Mouse (Mus musculus) natural killer cell, adult 2 months (primary cell): Measurements from ENCODE around the gene Tfap2b.

Experiments used
- DNase-seq, 2 experiments: peaks; one replicate each; pipeline ENCODE4 v3.0.0; 2022; ENCODE audit warnings: low spot score in 2 of 2

Tfap2b gene

DNA sequence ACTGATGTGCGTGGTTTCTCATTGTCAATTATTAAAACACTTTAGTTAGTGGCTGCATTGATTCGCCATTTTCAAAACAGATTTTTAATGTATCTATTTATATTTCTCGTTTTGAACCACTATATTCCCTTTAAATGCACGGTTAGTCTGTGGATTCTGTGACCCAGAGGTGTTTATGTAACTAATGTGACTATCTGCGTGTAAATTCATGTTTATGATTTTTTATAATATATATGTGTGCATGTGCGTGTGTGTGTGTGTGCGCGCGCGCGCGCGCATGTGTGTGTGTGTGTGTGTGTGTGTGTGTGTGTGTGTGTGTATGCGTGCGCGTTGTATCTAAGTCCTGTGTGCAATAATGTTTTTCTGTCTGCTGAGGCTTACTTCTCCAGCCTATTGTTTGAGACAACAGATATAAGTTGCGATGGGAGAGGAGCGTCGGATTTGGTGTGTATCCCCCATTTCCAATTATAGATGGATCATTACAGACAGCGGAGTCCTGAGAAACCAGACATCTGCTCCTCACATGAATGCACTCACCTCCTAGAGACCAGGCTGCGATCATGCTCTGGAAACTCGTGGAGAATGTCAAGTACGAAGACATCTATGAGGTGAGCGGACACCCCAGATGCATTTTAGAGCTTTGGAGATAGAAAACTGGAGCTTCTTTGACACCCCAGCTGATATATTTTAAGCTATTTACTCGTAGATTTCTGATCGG is at the start of gene Tfap2b:
Tfap2b (plus strand) TSS at position 274 of the 718 bp plus-strand sequence.
- no peak for DNase-seq

DNA sequence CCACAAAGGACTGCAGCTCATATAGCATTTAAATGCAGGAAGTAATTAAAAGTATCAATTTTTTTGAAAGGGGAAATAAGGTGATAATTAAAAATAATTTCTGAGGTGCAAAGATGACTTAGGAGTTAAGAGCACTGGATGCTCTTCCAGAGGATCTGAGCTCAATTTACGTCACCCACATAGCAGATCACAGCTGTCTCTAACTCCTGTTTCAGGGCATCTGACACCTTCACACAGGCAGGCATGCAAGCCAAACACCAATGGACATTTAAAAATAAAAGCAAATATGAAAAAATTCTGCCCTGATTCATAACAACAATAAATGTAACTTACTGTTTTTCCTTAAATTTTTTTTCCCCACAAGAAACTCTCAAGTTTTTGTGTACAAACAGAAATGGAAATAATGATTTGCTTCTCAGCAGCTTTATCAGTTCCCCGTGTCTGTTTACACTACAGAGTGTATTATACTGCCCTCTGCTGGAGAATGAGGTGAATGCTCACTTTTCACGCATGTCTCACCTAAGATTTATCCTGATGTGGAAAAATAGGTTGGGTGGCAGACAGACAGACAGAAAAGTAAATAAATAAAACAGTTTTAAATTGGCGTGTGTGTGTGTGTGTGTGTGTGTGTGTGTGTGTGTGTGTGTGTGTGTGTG is 29.8 kb upstream of the Tfap2b start:
- DNase-seq = no peak

DNA sequence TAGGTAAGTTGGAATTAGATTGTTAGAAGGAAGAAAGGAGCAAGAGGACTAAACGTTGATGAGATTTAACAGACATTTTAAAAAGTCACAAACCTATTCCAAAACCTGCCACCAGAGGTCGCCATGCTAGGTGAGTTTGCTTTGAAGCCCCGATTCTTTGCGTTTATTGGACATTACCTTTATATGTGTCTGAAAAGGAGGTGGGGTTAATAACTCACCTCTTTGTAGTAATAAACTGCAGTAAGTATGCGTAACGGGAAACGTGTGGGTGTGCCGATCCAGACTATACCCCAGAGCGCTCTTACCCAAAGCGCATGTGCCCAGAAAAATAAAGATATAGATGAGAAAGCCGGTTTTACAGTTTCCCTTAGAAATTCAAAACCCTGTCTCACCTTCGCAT is 3.1 kb upstream of the Tfap2b start:
- DNase-seq = no peak

DNA sequence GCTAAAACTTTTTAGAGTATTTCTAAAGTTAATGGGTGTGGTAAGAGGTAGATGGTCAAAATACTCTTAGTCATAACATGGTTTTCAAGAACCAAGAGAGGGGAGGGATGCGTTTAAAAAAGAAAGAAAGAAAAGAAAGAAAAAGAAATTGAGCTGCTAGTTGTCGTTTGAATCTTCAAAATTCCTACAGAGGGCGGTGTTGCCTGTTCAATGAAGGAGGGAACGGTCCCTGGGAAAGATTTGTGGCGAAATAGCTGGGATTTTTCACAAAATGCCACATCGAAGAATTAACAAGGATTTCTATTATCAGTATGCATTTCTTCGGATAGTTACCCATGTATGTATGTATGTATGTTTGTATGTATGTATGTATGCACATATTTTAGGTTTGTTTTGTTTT is 2.5 kb upstream of the Tfap2b start:
- no peak for DNase-seq

DNA sequence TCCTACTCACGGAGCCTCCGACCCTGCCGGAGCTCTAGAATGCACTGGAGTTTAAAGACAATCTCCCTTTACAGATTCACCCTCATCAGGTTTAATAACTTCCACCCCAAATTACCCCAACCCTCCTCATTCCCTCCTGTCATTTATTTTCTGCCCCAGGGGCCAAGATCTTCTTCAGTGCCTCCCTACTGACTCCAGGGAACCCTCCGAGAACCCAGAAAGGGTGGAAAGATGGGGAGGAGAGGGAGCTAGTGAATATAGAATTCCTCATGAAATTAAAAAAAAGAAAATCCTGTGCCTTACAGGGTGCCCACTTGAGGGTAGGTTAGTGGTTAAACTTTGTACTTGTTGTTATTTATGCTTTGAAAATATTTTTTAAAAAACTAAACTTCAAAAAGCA is 1.1 kb upstream of the Tfap2b start:
- DNase-seq = no peak

DNA sequence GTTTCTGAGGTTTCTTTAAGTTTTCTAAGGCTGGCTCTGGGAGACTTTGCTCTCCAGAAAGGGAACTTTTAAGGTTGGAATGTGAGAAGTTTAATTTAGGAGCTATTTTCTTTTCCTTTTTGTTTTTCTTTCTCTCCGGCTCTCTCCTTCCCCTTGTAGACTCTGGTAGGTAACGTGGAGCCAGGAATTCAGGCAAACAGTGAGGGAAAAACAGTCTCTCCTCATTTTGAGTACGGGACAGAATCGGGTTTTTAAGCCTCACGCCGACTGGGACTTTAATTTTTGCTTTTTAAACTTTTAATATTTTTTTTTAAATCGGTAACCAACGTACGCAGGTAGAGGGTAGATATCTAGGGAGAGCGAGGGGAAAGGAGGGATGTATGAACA is 638 bp downstream of the Tfap2b start:
- DNase-seq = no peak

DNA sequence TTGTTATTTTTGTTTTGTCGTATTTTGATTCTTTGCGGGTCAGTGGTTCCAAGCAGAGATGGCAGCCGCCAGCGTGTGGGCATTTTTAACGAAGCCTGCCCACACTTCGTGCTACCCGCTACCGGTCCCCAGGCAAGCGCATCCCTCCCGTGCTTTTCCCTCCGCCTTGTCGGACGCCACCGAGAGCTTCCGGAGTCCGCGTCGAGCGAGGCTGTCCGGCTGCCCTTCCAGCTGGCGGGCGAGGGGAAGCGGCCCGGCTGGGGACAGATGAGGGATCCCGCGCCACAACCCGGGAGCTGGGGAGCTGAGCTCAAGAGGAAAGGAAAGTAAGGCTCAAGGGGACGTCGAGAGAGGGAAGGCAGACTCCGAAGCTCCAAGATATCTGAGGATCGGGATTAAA is 1.1 kb downstream of the Tfap2b start:
- no peak for DNase-seq

DNA sequence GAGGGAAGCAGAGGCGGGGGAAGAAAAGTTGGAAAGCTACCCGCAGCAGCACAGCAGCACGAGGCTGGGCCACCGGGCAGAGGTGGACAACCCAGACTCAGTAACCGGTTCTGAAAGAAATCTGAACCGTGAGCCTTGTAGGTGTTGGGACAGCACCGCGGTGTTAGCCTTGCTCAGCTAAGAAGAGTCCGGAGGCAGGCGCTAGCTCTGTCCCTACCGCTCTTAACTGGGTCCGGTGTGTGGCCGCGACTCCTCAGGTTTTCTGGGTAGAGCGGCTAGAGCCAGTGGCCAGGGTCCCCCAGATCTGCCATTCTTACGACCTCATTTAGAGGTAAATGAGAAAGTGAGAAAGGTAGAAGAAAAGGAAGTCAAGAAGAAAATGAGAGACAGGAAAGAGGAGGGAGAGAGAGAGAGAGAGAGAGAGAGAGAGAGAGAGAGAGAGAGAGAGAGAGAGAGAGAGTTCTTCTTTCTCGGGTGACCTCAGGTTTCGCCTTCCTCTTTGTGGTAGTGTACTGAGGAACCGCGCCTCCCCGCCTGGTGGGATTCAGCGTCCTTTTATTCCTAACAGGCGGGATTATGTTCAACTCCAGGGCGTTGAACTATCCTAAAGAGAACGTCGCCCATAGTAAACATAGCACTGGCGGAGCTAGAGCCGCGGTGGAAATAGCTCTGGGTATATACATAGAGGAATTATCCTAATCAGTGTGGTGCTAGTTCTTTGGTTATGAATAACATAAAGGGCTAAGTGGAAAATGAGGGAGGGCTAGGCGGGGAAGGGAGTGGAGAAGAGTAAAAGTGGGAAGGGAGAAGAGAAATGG is 1.7 kb downstream of the Tfap2b start:
- no peak for DNase-seq

DNA sequence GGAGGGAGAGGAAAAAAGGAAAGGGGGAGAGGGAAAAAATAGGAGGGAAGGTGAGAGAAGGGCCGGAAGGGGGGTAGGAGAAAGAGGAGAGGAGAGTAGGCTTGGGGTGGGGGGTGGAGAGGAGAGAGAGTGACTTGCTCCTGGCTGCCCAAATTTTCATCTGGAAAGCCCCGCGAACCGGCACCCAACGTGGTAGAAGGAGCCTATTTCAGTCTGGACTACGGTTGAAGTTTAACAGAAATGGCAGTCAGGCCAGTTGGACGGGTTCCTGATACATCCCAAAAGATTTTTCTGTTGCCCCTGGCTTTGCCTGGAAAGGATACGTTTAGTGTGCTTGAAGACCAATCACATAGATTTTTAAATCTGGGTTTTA is 2.3 kb downstream of the Tfap2b start:
- no peak for DNase-seq

DNA sequence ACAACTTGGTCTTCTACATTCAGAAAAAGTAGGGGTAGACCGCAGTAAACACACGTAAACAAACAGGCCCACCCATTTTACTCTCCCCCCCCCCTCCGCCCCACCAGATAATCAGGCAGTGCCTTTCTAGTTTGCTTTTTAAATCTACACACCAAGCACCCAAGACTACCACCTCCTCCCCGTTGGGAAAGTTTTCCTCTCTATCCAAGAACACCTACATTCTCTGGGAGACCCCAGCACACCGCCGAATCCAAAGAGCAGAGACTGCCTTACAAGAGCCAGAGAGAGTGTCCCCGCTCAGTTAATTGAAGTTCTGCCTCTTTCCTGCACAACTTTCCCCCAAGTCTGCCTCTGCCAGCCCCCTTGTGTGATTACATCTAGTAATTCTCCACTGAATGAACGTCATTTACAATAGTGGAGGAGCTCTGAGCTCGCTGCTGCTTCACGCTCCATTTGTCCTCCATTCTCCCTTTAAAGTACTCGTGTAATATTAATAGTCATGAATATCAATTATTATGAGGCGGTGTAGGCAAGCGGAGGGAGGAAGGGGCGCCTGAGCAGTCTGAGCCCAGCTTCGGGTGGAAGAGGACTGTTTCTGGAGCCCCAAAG is 2.9 kb downstream of the Tfap2b start:
- no peak for DNase-seq

DNA sequence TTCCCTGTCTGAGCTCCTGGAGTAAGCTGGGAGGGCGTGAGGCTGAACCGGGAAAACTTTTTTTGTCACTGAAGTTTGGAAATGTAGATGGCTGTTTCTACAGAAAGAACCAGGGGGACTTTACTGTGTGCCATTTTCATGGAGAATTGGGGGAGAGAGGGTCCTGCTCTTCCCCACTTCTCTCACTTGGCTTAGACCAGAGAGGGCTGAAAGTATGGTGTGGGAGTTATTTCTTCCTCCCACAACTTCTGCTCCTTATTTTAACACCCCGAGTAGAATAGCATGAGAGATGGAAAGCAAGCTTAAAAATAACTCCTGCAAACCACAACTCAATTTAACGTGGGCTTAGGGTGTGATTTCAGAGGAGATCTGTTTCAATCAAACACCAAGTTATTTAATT is 4.0 kb downstream of the Tfap2b start:
- no peak for DNase-seq

DNA sequence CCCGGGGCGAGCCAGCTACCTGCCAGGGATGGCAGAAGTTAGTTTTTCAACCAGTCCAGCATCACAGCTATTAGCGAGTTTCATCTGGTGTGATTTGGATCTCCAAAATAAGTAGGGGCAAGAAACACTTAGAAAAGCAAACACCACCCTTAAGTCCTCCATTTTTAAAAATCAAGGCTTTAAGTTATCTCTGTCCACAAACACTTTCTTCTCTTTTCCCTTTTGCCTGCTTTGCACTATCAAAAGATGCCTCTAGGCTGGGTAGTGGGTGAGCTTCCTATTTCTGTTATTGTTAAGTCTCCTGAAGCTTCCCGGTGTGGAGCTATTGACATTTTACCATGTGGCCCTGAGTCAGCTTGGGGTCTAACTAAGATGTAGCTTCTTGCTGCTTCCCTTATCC is 4.5 kb downstream of the Tfap2b start:
- DNase-seq = no peak

DNA sequence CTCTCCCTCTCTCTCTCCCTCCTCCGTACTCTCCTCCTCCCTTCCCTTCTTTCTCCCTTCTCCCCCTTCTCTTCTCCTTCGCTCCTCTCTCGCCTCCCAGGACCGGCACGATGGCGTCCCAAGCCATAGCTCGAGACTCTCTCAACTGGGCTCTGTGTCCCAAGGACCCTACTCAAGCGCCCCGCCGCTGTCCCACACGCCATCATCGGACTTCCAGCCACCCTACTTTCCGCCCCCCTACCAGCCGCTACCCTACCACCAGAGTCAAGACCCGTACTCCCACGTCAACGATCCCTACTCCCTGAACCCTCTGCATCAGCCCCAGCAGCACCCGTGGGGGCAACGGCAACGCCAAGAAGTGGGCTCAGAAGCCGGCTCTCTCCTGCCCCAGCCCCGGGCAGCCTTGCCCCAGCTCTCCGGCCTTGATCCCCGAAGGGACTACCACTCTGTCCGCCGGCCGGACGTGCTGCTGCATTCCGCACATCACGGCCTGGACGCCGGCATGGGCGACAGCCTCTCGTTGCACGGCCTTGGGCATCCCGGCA is 5.2 kb downstream of the Tfap2b start:
- DNase-seq = no peak

DNA sequence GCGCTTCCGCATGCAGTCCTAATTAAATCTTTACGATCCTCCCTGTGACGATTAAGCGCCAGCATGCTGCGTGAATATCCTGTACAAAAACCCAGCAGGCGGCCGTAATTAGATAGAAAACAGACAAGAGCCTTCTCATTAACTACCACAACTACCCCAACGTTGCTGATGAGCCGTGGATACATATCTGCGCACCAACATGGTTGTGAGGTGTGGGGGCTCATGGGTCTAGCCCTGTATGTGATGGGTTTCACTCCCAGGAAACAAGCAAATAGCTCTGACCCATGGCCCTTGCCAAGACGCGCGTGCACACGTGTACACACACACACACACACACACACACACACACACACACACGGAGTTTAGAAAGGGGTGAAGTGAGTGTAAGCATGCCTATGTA is 8.7 kb downstream of the Tfap2b start:
- DNase-seq = no peak

DNA sequence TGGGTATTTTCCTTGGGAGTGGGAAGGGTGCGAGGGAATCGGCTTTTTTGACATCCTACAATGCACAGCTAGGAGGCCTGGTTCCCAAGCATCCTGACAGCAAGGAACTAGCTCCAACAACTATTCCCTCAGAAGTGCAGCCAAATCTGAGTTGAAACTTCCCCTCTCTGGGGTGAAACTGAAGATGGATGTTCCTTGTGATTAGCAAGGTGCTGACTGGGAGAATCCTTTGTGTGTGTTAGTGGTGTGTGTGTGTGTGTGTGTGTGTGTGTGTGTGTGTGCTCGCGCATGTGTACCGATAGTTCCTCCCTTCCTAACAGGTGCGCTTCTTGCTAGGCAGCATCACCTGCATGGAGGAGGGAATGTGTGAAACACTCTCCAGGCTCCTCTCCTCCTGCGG is 9.5 kb downstream of the Tfap2b start:
- DNase-seq = no peak

DNA sequence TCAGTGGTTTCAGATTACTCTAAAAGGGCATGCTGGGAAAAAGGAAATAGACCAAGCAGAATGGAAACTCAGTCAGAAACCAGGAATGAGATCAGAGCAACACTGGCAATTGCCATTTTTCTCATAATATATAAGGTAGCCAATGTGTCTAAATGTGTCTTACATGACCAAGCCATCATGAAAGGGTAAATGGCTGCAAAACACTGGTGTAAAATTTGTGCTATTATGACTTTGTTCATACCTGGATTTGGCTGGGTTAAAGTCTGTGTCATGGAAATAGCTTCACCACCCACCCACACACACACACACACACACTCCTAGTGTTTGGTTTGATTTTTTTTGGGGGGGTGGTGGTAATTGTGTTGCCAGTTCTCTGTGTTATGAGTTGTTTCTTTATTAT is 10.7 kb downstream of the Tfap2b start:
- no peak for DNase-seq

DNA sequence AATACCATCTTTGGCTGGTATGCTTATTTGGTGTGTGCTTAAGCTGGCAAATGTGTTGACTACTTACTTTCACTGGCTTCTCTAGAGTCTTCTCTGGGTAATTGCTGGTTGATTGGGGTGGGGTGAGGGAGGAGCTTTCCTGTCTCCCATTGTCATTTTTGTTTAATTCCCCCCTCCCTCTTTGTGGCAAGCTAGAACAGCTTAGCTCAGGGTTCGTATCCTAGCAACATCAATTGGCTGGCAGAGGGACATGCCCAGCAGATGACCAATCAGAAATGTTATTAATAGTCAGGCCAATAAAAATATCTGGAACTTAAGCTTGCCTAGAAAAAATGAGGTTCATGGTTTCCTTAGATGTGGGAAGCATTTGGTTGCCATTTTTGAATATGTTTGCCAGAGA is 11.8 kb downstream of the Tfap2b start:
- no peak for DNase-seq

DNA sequence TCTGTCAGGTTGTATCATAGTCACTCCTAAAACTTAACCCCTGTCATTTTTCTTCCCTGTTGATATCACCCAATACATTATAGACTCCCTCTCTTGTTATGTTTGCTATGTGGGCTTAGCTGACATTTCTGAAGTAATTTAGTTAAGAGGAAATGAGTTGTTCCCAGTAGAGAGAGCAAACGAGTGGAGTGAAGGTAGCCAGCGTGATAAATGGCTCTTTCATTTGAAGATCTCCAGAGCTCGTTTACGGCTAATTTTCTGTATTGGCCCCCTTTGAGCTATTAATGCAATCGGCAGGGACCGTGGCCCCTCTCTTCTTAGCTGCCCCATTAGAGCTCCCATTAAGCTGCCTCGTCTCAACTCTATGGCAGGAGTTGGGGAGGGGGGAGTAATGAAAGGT is 12.9 kb downstream of the Tfap2b start:
- DNase-seq = no peak

DNA sequence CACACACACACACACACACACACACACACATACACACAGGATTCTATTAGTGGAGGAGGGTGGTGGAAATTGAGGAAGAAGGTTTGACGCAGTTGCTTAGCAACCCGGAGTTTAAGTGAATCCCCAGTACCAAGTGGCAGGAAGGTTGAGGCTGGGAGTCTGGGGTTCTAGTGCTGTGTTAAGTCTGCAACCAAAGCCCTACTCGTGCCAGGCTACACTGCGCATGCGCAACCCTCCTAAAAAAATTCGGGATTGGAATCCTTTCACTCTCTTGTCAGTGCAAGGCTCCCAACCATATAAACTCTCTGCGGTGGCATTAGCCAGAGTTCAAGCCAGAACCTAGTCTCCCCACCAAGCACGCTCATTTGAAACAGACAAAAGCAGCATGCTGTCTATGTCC is 18.0 kb downstream of the Tfap2b start:
- no peak for DNase-seq

DNA sequence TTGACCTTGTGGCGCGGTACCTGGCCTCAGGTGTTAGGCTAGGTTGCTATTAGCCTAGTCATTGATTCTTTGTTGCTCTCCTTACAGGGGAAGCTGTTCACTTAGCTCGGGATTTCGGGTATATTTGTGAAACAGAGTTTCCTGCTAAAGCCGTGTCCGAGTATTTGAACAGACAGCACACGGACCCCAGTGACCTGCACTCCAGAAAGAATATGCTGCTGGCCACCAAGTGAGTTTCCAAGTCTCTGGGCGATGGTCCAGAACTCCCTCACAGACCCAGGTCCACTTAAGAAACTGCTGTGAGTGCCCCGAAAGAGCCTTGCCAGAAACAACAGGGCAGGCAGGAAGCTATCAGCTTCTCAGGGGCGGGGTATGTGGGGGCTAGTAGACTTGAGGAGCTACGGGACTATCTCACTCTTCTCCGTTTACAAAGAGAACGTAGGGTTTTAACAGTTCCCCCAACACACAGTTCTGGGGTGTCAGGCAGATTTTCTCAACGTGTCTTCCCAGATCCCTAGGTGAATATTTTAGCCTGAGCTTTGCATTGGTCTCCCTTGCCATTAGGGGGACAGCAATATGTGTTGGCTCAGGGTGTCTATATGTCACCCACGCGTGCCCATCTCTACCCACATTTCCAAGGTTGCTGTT is 22.3 kb downstream of the Tfap2b start:
- no peak for DNase-seq

DNA sequence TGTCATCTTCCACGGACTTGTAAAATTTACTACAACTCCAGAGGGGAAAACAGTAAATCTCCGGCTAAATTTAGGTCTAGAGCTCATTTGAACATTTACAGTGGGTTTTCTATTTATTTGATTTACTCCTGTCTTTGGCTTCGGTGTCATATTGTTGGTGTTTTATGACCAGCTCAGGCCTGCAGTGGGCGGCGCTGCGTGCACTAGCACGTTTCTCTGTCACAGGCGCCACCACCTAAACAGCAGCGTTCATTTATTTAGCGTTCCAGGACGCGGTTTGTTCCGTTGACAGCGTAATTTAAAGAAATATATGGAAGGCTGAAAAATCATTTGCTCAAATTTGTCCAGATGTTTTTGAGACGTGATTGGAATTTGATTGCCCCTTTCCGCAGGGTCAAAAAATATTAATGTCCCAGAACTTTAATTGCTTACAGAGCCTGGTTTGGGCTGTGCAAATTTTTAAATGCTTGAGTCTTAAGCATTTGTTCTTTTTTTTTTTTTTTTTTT is 22.9 kb downstream of the Tfap2b start:
- no peak for DNase-seq

DNA sequence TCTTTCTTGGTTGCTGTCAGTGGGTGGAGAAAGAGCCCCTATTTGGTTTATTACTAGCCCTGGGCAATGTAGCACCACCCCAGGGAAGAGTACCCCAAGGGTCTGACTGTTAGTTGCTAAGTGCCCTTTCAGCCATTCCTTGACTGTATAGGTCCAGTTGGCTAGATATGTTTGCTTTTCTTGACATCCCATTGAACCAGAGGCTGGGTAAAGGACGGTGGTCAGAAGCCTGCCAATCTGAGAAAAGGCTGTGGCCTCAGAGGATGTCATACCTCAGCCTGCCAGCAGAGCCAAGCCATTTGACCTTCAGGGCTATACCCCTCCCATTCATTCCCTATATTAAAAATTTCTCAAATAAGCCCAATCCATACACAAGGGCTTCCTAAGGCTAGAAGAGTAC is 24.0 kb downstream of the Tfap2b start:
- DNase-seq = no peak
